Mouse (Mus musculus): ENCODE results near the gene Tenm4. TPM values are rescaled to one million over a fixed set of nuclear protein-coding genes. Genes with fewer than 3 reads are reported as not detected.

The Tenm4 gene
- polyA plus RNA-seq, 1 experiment from 2014 or later: 41.4 TPM

DNA sequence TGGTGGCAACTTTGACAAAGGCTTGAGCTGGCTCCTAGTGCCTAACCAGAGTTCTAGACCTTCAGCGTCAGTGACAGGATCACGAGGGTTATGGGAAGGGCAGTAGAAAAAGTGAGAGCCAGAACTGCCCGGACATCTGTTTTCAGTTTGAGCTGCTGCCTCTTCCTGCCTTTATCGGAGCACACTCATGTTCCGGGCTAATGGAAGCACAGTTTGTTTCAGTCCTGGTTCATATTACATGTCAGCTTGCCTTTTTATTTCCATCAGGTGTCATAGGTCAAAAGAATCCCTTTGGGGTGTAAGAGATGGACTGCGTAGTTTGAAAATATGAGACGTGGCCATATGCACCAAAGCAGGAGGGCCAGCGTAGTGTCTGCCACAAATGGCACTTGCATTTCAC, 578.7 kb downstream of the Tenm4 start:
- Histone ChIP-seq H3K4me1 (ENCODE audit: control insufficient read depth, insufficient read depth, low read length) (peaks cover 8% of the 10 kb centered on the region), H3K4me2 (ENCODE audit: low read length) (no peak overlapping the region), H3K4me3 (ENCODE audit: low read depth, low read length) (no peak overlapping the region), H3K36me3 (ENCODE audit: control insufficient read depth, insufficient read depth, low read length) (no peaks in the 10 kb centered on the region), H3K9ac (ENCODE audit: low read depth, low read length) (no peak overlapping the region), H3K27ac (ENCODE audit: low read length) (no peak overlapping the region), H3K9me3 (replicated peaks; ENCODE audit: control insufficient read depth, low read length, poor library complexity, severe bottlenecking) (no peaks in the 10 kb centered on the region), H3K27me3 (ENCODE audit: control insufficient read depth, insufficient read depth, low read depth, low read length) (no peaks in the 10 kb centered on the region)
- WGBS: 90% methylated on average over 8 of the region's 8 CpGs
- no peak for ATAC-seq

DNA sequence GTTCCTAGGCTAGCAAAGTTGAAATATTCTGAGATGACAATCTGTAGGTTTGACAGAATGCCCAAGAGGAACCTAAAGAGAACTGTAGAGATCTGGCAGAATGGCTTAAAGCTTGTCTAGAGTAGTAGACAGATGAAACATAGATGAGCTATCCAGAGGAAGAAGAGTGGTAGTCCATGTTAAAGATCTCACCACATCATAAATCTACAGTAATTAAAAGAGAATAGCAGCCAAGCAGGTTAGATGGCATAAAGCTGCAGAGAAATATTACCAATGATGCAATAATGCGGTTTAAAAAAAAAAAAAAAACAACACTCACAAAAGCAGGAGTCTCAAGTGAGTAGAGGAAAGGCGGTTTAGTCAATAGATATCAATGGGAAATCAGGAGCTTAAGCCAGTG, 580.2 kb downstream of the Tenm4 start:
- H3K4me3 ChIP-seq (ENCODE audit: low read depth, low read length): no peak overlapping the region
- H3K4me2 ChIP-seq (ENCODE audit: low read length): no peak overlapping the region
- no peaks in the 10 kb centered on the region for H3K27me3 ChIP-seq (ENCODE audit: control insufficient read depth, insufficient read depth, low read depth, low read length)
- H3K27ac ChIP-seq (ENCODE audit: low read length): no peak overlapping the region
- H3K9ac ChIP-seq (ENCODE audit: low read depth, low read length): no peak overlapping the region
- no peak for ATAC-seq
- no peaks in the 10 kb centered on the region for H3K36me3 ChIP-seq (ENCODE audit: control insufficient read depth, insufficient read depth, low read length)
- H3K4me1 ChIP-seq (ENCODE audit: control insufficient read depth, insufficient read depth, low read length): peaks cover 10% of the 10 kb centered on the region
- H3K9me3 ChIP-seq (replicated peaks; ENCODE audit: control insufficient read depth, low read length, poor library complexity, severe bottlenecking): no peaks in the 10 kb centered on the region
- 98% methylated on average over 2 of the region's 2 CpGs for WGBS

DNA sequence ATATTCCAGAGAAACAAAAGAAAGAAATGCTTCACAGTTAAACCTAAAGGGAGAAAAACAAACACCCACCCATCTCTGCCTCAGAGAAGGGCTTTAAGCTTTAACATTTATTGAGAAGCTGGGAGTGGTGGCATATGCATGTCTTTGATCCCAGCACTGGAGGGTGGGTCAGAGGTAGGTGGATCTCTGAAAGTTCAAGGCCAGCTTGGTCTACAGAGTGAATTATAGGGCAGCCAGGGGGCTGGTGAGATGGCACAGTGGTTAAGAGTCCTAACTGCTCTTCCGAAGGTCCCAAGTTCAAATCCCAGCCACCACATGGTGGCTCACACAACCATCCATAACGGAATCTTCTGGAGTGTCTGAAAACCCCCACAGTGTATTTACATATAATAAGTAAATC, 581.7 kb downstream of the Tenm4 start:
- H3K27me3 ChIP-seq (ENCODE audit: control insufficient read depth, insufficient read depth, low read depth, low read length): no peaks in the 10 kb centered on the region
- no peak for ATAC-seq
- peaks cover 13% of the 10 kb centered on the region for H3K4me1 ChIP-seq (ENCODE audit: control insufficient read depth, insufficient read depth, low read length)
- no peaks in the 10 kb centered on the region for H3K36me3 ChIP-seq (ENCODE audit: control insufficient read depth, insufficient read depth, low read length)
- H3K9me3 ChIP-seq (replicated peaks; ENCODE audit: control insufficient read depth, low read length, poor library complexity, severe bottlenecking): no peaks in the 10 kb centered on the region
- no peak overlapping the region for H3K4me3 ChIP-seq (ENCODE audit: low read depth, low read length)
- WGBS: 94% methylated on average over 2 of the region's 2 CpGs
- H3K9ac ChIP-seq (ENCODE audit: low read depth, low read length): no peak overlapping the region
- H3K4me2 ChIP-seq (ENCODE audit: low read length): no peak overlapping the region
- no peak overlapping the region for H3K27ac ChIP-seq (ENCODE audit: low read length)

DNA sequence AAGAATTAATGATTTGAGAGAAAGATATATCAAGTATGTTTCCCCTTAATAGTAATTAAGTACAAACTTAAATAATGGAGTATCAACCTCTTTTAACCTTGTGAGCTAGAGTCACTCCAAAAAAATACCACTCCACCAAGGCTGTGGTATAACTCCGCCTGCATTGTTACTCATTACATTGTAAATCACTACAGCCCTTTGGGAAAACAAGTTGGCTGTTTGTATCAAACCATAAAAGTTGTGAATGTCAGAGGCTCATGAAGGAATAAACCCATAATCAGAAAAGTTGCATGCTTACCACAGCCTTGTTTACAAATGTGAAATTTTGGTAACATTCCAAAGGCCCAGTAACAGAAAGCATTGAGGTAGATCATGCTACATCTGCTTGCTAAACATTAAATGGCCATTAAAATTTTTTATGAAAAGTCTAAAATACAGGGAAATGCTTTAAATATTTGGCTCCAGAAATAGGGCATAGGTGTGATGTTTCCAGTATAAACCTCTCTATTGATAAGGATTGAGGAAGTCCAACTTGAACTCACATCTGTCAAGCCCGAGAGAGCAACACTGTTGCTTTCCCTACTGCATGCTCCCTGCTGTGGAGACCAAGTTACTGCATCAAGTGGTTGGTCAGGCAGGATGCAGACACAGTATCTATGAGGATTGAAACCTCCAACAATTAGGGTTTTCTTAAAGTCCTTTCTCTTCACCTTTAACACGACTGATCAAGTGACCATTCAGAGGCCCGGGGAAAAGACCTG, 582.5 kb downstream of the Tenm4 start:
- H3K36me3 ChIP-seq (ENCODE audit: control insufficient read depth, insufficient read depth, low read length): no peaks in the 10 kb centered on the region
- H3K4me3 ChIP-seq (ENCODE audit: low read depth, low read length): no peak overlapping the region
- no peaks in the 10 kb centered on the region for H3K9me3 ChIP-seq (replicated peaks; ENCODE audit: control insufficient read depth, low read length, poor library complexity, severe bottlenecking)
- H3K9ac ChIP-seq (ENCODE audit: low read depth, low read length): no peak overlapping the region
- peaks cover 13% of the 10 kb centered on the region for H3K4me1 ChIP-seq (ENCODE audit: control insufficient read depth, insufficient read depth, low read length)
- no peak overlapping the region for H3K4me2 ChIP-seq (ENCODE audit: low read length)
- ATAC-seq: no peak
- WGBS: 50% methylated on average over 4 of the region's 4 CpGs
- H3K27me3 ChIP-seq (ENCODE audit: control insufficient read depth, insufficient read depth, low read depth, low read length): no peaks in the 10 kb centered on the region
- no peak overlapping the region for H3K27ac ChIP-seq (ENCODE audit: low read length)

DNA sequence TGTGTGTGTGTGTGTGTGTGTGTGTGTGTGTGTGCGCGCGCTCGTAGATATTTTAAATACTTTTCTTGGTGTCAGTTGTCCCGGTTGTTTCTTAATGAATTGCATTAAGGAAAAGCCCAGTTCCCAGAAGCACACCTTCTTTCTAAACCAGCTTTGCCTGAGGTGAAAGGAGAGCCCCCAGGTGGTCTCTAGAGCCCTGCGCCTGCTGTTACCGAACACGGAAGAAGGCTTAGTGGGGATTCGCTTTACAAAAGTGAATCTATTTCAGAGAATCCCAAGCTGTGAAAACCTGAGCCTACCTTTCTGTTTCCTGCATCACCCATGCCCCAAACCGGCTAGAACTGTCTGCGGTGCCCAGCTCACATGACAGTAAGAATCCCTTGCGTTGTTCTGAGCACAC, 583.1 kb downstream of the Tenm4 start:
- Histone ChIP-seq H3K27me3 (ENCODE audit: control insufficient read depth, insufficient read depth, low read depth, low read length) (no peaks in the 10 kb centered on the region), H3K4me3 (ENCODE audit: low read depth, low read length) (no peak overlapping the region), H3K4me2 (ENCODE audit: low read length) (peak overlapping the region; percentile 12; the same call in 1 of the 2 replicates), H3K36me3 (ENCODE audit: control insufficient read depth, insufficient read depth, low read length) (no peaks in the 10 kb centered on the region), H3K9ac (ENCODE audit: low read depth, low read length) (no peak overlapping the region), H3K27ac (ENCODE audit: low read length) (no peak overlapping the region), H3K4me1 (ENCODE audit: control insufficient read depth, insufficient read depth, low read length) (peaks cover 13% of the 10 kb centered on the region), H3K9me3 (replicated peaks; ENCODE audit: control insufficient read depth, low read length, poor library complexity, severe bottlenecking) (no peaks in the 10 kb centered on the region)
- ATAC-seq: peak; percentile 34; the same call in 1 of the 2 replicates
- 36% methylated on average over 12 of the region's 12 CpGs for WGBS

DNA sequence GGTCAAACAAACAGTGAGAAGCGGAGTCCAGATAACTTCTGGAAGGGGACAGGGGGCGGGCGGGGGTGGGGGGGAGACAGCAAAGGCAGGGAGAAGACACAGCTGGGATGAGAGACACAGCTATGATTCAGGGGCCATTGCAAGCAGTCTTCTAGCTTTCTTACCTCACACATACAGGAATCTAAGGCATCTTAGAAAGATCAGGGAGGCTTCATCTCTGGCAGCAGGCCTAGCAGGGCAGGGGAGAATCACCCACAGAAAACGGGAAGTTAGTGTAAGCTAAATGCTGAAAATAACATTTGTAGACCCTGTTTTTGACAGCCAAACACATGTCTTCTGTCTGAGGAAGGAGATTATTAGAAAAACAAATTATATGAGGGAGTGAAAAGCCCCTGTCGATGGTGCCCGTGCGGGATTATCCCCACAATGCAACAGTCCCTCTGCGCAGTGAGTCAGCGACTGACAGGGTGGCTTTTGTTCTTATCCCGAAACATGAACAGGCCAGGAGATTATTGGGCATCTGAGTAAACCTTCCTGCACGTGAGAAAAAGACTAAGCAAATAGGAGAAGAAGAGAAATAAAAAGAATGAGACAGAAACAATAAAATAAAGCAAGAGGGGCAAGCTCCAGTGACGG, 584.5 kb downstream of the Tenm4 start:
- 37% methylated on average over 12 of the region's 12 CpGs for WGBS
- no peak overlapping the region for H3K27ac ChIP-seq (ENCODE audit: low read length)

DNA sequence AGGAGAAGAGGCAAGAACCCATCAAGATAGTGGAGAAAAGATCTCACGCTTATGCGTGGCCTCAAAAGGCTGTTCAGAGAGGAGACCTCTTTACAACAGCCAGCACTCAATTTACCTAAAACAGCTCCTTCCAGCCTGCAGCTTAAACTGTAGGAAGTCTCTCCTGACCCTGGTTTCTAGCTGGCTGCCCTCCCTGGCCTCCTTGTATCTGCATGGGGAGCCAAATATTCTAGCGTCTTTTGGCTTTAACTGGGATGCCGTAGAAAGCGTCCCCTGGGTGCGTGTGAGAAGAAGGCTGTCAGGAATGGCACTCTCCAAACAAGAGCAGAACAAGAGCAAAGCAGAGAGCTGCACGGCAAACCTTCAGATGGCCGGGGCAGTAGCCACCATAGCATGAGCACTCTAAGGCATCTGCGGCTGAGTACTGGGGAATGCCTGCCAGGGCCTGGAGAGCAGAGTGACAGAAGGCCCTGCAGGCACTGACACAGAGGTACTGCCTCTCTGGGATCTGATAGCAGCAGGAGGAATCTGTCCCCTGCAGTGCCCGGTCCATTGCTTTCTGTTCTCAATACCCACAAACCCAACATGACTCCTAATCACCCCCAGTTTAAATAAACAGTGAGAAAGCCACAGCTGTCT, 585.2 kb downstream of the Tenm4 start:
- H3K9me3 ChIP-seq (replicated peaks; ENCODE audit: control insufficient read depth, low read length, poor library complexity, severe bottlenecking): no peaks in the 10 kb centered on the region
- no peak overlapping the region for H3K9ac ChIP-seq (ENCODE audit: low read depth, low read length)
- no peak overlapping the region for H3K4me3 ChIP-seq (ENCODE audit: low read depth, low read length)
- no peaks in the 10 kb centered on the region for H3K36me3 ChIP-seq (ENCODE audit: control insufficient read depth, insufficient read depth, low read length)
- 35% methylated on average over 10 of the region's 10 CpGs for WGBS
- H3K27ac ChIP-seq (ENCODE audit: low read length): no peak overlapping the region
- H3K4me2 ChIP-seq (ENCODE audit: low read length): no peak overlapping the region
- ATAC-seq: no peak
- H3K4me1 ChIP-seq (ENCODE audit: control insufficient read depth, insufficient read depth, low read length): peaks cover 13% of the 10 kb centered on the region
- H3K27me3 ChIP-seq (ENCODE audit: control insufficient read depth, insufficient read depth, low read depth, low read length): no peaks in the 10 kb centered on the region

More for the DNA sequence above, 584.5 kb downstream of the Tenm4 start:
- Histone ChIP-seq H3K9me3 (replicated peaks; ENCODE audit: control insufficient read depth, low read length, poor library complexity, severe bottlenecking) (no peaks in the 10 kb centered on the region), H3K4me2 (ENCODE audit: low read length) (no peak overlapping the region), H3K9ac (ENCODE audit: low read depth, low read length) (no peak overlapping the region), H3K4me1 (ENCODE audit: control insufficient read depth, insufficient read depth, low read length) (peaks cover 13% of the 10 kb centered on the region), H3K36me3 (ENCODE audit: control insufficient read depth, insufficient read depth, low read length) (no peaks in the 10 kb centered on the region), H3K4me3 (ENCODE audit: low read depth, low read length) (no peak overlapping the region), H3K27me3 (ENCODE audit: control insufficient read depth, insufficient read depth, low read depth, low read length) (no peaks in the 10 kb centered on the region)
- no peak for ATAC-seq

DNA sequence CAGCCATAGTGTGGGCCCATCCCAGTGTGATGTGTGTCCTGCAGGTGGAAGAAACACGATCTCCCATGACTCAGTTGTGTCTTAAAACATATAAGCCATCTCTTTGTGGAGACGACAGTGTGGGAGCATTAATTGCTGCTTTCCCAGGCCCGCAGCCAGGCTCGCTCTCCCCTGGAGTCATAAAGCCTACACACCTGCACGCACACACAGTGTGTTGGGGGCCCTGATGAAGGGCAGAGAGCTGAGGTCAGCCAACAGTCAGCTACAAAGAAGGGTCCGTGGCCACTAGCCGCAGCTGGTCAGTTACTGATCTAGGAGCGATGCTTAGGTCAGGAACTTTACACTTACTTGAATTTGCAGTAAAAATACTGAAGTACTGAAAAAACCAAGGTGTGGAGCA, 586.0 kb downstream of the Tenm4 start:
- no peak overlapping the region for H3K27ac ChIP-seq (ENCODE audit: low read length)
- H3K27me3 ChIP-seq (ENCODE audit: control insufficient read depth, insufficient read depth, low read depth, low read length): no peaks in the 10 kb centered on the region
- no peak overlapping the region for H3K4me2 ChIP-seq (ENCODE audit: low read length)
- no peak for ATAC-seq
- H3K36me3 ChIP-seq (ENCODE audit: control insufficient read depth, insufficient read depth, low read length): no peaks in the 10 kb centered on the region
- no peaks in the 10 kb centered on the region for H3K9me3 ChIP-seq (replicated peaks; ENCODE audit: control insufficient read depth, low read length, poor library complexity, severe bottlenecking)
- WGBS: 88% methylated on average over 8 of the region's 8 CpGs
- no peak overlapping the region for H3K9ac ChIP-seq (ENCODE audit: low read depth, low read length)
- H3K4me3 ChIP-seq (ENCODE audit: low read depth, low read length): no peak overlapping the region
- H3K4me1 ChIP-seq (ENCODE audit: control insufficient read depth, insufficient read depth, low read length): peaks cover 13% of the 10 kb centered on the region

DNA sequence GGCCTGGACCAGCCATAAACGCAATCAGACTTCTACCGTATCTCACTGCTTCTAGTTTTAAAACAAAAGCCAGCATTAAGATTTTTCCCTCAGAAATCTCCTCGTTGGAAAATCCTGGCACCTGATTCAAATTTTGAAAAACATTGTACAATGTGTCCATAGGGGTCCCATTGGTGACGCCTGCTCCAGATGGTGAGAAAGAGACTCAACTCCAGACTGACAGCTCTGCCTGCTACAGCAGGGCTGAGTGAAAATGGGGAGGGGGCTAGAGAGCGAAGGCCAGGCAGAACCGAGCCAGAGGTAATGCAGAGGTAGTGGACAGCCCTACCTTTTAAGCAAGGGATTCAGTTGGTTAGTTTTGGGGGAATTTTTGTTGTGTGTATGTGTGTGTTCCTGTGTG, 589.2 kb downstream of the Tenm4 start:
- ATAC-seq: no peak
- H3K9me3 ChIP-seq (replicated peaks; ENCODE audit: control insufficient read depth, low read length, poor library complexity, severe bottlenecking): no peaks in the 10 kb centered on the region
- no peaks in the 10 kb centered on the region for H3K36me3 ChIP-seq (ENCODE audit: control insufficient read depth, insufficient read depth, low read length)
- no peak overlapping the region for H3K4me2 ChIP-seq (ENCODE audit: low read length)
- no peak overlapping the region for H3K27ac ChIP-seq (ENCODE audit: low read length)
- H3K4me1 ChIP-seq (ENCODE audit: control insufficient read depth, insufficient read depth, low read length): peaks cover 10% of the 10 kb centered on the region
- H3K4me3 ChIP-seq (ENCODE audit: low read depth, low read length): no peak overlapping the region
- WGBS: 64% methylated on average over 6 of the region's 6 CpGs
- no peak overlapping the region for H3K9ac ChIP-seq (ENCODE audit: low read depth, low read length)
- H3K27me3 ChIP-seq (ENCODE audit: control insufficient read depth, insufficient read depth, low read depth, low read length): no peaks in the 10 kb centered on the region
